Mouse (Mus musculus) testis, adult 2 months (tissue): ENCODE measurements around the gene Phykpl. TPM values are rescaled to one million over a fixed set of nuclear protein-coding genes. Genes with fewer than 3 reads are reported as not detected.
A peak's percentile ranks its signal among the peaks of the same experiment; 100 is the strongest.
"Not testable (repeated sequence)": the region's sequence is repeated elsewhere in the genome, so short reads cannot be mapped to it uniquely, and the experiment has no call there.

Experiments
- H3K27ac ChIP-seq: fragments of 200-500 bp; 2 replicates; pipeline ENCODE4 v1.5.1; 2012; ENCODE audit warnings: low read depth, low read length; ENCODE audit not compliant: control insufficient read depth, insufficient read depth
- H3K27me3 ChIP-seq: fragments of 200-500 bp; 2 replicates; pipeline ENCODE4 v1.6.1; 2012; ENCODE audit warnings: mild to moderate bottlenecking, low read length, moderate library complexity; ENCODE audit not compliant: control insufficient read depth, insufficient read depth
- H3K36me3 ChIP-seq: fragments of 200-500 bp; 2 replicates; pipeline ENCODE4 v1.6.1; 2012; ENCODE audit warnings: mild to moderate bottlenecking, low read length; ENCODE audit not compliant: control insufficient read depth, insufficient read depth
- H3K4me1 ChIP-seq: fragments of 200-500 bp; 2 replicates; pipeline ENCODE4 v1.6.1; 2012; ENCODE audit warnings: low read length; ENCODE audit not compliant: control insufficient read depth, insufficient read depth
- H3K4me3 ChIP-seq: fragments of 200-500 bp; 2 replicates; pipeline ENCODE4 v1.5.1; 2012; ENCODE audit warnings: low read depth, mild to moderate bottlenecking, low read length, moderate library complexity, mixed read lengths; ENCODE audit not compliant: control insufficient read depth
- CTCF ChIP-seq: fragments of 200-500 bp; IDR thresholded peaks from 2 replicates; pipeline ENCODE4 v1.5.1; 2012; ENCODE audit warnings: low read depth, mild to moderate bottlenecking, inconsistent platforms, low read length, moderate library complexity; ENCODE audit not compliant: control insufficient read depth, insufficient read depth, insufficient replicate concordance
- POLR2A ChIP-seq: fragments of 200-500 bp; IDR thresholded peaks from 2 replicates; pipeline ENCODE4 v1.6.1; 2012; ENCODE audit warnings: low read depth, mild to moderate bottlenecking, inconsistent platforms, low read length, moderate library complexity; ENCODE audit not compliant: control insufficient read depth
- polyA plus RNA-seq: library from polyadenylated mRNA; depleted of rRNA; stranded (reverse); fragments of >200 nt; gene quantifications from 2 replicates; pipeline ENCODE4 v1.2.3, GENCODE M21; 2012

The Phykpl gene
- polyA plus RNA-seq, 1 experiment: 7.3 TPM

DNA sequence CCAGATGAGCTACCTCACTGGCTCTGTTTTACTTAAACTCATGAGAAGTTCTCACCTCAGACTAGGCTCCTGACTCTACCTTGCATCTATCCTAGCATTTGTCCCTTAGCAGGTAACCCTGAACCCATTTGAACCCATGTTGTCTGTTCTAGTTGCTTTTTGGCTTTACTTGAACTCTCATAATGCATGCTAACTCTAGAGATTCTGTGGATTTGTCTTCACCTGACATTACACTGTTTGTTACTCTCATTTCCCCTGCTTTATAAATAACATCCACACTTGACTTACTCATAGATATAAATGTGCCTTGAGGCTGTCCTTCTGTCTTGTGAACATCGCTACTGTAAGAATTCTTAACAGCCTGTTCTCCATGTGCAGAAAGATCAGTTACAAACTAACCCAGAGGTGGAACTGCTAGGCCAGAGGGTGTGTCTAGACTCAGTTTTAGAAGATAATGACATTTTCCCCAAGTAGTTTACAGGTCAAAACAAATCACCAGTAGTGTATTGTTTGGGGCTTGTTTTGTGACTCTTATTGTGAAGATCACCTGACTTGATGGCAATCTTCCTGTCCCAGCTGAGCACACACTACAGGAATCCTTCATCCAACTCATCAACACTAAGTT is 11.0 kb downstream of the Phykpl start:
- Histone ChIP-seq H3K27ac (no peak overlapping the region), H3K27me3 (no peaks in the 10 kb centered on the region), H3K4me3 (no peak overlapping the region), H3K4me1 (no peaks in the 10 kb centered on the region), H3K36me3 (peaks cover 3% of the 10 kb centered on the region)
- TF ChIP-seq CTCF (no peak), POLR2A (no peak)

DNA sequence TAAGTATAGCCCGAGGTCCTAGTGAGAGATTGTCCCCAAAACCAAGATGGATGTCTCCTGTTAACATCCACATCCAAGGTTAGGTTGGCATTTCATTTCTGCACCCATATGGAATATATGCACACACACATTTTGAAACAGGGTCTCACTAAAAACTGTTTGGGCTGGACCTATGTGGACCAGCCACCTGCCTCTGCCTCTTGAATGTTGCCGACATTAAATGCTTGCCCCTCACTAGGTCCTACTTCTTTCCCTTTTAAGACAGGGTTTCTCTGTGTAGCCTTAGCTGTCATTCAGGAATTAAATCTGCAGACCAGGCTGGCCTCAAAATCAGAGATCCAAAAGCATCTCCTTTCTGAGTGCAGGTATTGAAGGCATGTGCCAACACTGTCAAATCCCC is 13.0 kb downstream of the Phykpl start:
- no peaks in the 10 kb centered on the region for H3K27me3 ChIP-seq
- H3K4me3 ChIP-seq: no peak overlapping the region
- no peak for TF ChIP-seq POLR2A
- no peak for TF ChIP-seq CTCF
- H3K36me3 ChIP-seq: no peaks in the 10 kb centered on the region; the same call in 1 of the 2 replicates
- no peaks in the 10 kb centered on the region for H3K4me1 ChIP-seq
- no peak overlapping the region for H3K27ac ChIP-seq

DNA sequence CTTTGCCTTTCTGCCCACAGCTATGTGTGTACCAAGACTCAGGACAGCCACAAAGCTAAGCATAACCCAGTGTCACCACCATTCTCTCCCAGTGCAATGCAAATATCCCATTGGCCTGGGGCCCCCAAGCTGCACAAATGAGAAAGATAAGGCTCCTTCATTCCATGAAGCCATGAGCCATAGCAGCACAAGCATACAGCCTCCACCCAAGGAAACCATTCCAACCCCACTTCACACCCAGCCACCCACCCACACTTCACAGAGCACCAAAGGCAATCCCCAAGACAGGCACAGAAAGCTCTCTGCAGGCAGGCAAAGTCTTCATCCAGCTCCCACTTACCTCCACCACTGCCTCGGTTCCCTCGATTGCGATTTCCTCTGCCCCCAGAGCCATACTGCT is 17.7 kb downstream of the Phykpl start:
- peaks cover 8% of the 10 kb centered on the region for H3K36me3 ChIP-seq
- H3K27me3 ChIP-seq: no peaks in the 10 kb centered on the region
- no peak overlapping the region for H3K4me3 ChIP-seq
- H3K4me1 ChIP-seq: 0 out of 2 replicates have a peak, but pooled peaks cover 2% of the 10 kb centered on the region
- H3K27ac ChIP-seq: no peak overlapping the region
- TF ChIP-seq POLR2A: no peak

DNA sequence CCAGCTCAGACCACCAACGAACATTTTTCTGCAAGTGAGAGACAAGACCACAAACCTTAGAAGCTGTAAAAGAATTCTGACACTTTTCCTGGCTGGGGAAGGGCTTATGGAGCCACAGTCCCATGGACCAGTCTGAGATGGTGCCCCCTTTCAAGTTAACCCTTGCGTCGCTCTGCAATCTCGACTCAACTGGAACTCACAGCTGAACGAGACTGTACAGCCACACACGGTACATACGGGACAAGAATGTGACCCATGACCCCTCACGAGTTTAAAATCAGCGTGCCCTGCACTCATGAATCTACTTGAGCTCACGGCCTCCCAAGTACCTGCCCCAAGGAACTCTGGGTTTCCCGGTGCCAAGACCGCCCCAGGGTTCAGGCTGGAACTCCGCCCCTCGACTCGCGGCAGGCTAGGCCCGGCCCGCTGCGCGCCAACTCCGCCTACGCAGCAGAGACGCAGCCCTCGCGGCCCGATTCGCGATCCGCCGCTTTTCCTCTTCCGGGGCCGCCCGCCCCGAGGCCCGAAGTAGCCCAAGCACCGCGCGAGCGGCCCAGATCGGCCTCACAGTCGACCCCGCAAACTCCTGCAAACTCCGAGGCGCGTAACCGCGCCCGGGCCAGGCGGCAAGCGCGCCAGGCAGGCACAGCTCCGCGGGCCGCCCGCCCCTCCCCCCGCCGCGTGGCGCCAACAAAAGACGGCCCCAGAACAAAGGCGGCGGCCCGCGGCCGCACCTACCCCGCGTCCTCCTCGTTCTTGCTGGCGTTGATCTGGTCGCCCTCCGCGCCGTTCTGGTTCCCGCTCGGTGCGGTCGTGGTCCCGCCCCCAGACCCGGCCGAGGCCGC is 21.3 kb downstream of the Phykpl start:
- Histone ChIP-seq H3K27ac (peak overlapping the region; percentile 94), H3K4me1 (0 out of 2 replicates have a peak, but pooled peaks cover 2% of the 10 kb centered on the region), H3K27me3 (no peaks in the 10 kb centered on the region), H3K36me3 (peaks cover 8% of the 10 kb centered on the region), H3K4me3 (peak overlapping the region; percentile 92)
- TF ChIP-seq POLR2A (peak; percentile 71), CTCF (no peak)

DNA sequence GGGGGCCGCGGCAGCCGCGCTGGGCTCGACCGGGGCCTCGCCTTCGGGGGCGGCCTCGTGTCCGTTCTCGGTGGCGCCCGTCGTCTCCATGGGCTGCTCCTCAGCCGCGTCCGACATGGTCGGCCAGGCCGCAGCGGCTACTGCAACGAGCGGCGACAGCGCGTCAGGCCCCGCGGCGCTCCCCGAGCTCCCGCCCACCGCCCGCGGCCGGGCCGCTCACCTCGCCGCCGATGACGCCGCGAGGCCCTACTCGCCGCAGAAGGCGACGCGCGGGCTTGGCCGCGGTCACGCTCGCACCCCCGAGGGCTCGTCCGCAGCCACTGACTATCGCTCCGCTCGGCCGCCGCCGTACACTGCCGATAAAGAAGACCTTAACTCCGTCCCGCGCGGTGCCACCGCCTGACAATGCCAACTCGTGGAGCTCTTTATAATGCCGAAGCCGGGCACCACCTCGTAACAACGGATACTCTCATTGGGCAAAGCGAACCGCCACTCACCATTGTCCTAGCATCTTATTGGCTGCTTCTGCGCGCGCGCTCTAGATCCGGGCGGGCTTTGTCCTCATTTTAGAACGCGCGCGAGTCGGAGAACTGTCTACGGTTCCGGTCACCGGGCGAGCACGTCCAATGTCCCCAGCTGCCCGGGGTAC is 22.0 kb downstream of the Phykpl start, which contains the start of gene Hnrnpab:
Gene Hnrnpab, minus strand, starts transcription at position 401 of the 649 bp plus-strand sequence.
- Histone ChIP-seq H3K4me1 (0 out of 2 replicates have a peak, but pooled peaks cover 2% of the 10 kb centered on the region), H3K4me3 (peak within 1 kb of the TSS; percentile 92), H3K36me3 (peaks cover 8% of the 10 kb centered on the region), H3K27me3 (no peaks in the 10 kb centered on the region), H3K27ac (peak within 1 kb of the TSS; percentile 94)
- no peak for TF ChIP-seq CTCF
- peak; percentile 100 for TF ChIP-seq POLR2A

DNA sequence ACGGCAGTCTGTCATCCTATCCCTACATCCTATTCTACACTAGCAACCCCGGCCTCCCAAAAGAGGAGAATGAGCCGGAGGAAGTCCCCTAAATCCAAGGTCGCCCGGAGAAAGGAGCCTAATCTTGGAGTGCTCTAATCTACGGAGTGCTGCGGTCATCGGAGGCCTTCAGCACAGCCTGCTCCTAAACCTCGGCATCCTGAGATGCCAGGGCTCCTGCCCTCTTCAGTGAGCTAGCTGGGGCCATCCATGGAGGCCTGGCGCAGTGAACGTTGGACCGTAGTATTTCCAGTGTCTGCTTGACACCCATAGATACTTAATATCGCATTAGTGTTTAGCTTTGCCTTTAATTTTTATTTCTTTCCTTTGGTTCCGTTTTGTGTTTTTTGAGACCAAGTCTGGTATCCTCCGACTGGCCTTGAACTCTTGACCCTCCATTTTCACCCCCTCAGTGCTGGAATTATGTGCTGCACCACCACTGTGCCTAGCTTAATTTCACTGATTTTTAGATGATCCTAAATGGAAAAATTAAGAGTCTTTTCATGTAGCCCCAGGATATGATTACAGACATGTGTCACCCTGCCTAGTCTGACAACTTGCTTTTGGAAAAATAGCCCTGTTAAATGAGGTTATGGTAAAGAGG is 22.7 kb downstream of the Phykpl start:
- H3K27ac ChIP-seq: peak overlapping the region; percentile 94
- TF ChIP-seq CTCF (no peak), POLR2A (no peak)
- H3K36me3 ChIP-seq: peaks cover 8% of the 10 kb centered on the region
- 0 out of 2 replicates have a peak, but pooled peaks cover 2% of the 10 kb centered on the region for H3K4me1 ChIP-seq
- peak overlapping the region; percentile 92 for H3K4me3 ChIP-seq
- no peaks in the 10 kb centered on the region for H3K27me3 ChIP-seq

DNA sequence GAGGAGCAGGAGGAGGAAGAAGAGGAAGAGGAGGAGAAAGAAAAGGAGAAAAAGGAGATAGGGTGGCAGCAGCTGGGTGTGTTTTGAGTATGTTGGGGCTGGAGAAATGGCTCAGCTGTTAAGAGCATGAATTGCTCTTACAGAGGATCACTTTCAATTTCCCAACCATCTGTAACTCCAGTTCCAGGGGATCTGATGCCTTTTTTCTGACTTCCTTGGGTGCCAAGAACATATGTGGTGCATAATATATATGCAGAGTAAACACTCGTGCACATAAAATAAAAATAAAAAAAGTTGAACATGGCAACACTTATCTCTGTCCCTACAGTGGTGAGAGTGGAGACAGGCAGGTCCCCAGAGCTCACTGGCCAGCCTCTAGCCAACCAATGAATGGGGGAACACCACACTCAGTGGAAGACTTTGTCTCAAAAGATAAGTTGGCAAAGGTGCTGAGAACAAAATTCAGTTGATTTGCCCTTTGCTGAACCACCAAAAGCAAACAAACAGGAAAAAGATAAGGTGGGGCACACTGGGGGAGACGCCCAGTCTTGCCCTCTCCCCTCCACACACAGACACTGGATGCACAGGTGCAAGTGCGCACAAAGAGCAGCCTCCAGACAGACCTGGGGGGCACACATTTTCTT is 24.8 kb downstream of the Phykpl start:
- H3K4me3 ChIP-seq: no peak overlapping the region
- no peak overlapping the region for H3K27ac ChIP-seq
- H3K27me3 ChIP-seq: no peaks in the 10 kb centered on the region
- 0 out of 2 replicates have a peak, but pooled peaks cover 4% of the 10 kb centered on the region for H3K36me3 ChIP-seq
- no peak for TF ChIP-seq POLR2A
- peaks cover 2% of the 10 kb centered on the region for H3K4me1 ChIP-seq

DNA sequence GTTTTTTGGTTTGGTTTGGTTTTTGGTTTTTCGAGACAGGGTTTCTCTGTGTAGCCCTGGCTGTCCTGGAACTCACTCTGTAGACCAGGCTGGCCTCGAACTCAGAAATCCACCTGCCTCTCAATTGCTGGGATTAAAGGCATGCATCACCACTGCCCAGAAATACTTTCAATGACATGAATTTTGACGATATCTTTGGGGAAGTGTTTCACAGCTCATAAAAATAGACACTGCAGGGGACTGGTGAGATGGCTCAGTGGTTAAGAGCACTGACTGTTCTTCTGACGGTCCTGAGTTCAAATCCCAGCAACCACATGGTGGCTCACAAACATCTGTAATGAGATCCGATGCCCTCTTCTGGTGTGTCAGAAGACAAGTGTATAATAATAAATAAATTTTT is 25.4 kb downstream of the Phykpl start:
- H3K4me1 ChIP-seq, H3K4me3 ChIP-seq, H3K27ac ChIP-seq, H3K36me3 ChIP-seq, H3K27me3 ChIP-seq: not testable (repeated sequence)
